Mouse (Mus musculus) induced T-regulatory cell, adult 2 months (primary cell): Measurements from ENCODE around the gene Serping1.
"Not testable (repeated sequence)": the region's sequence is repeated elsewhere in the genome, so short reads cannot be mapped to it uniquely, and the experiment has no call there.

ENCODE experiments used
- DNase-seq: peaks from one replicate; pipeline ENCODE4 v3.0.0-alpha.2; 2012; ENCODE audit warnings: low read depth

Serping1 gene

DNA sequence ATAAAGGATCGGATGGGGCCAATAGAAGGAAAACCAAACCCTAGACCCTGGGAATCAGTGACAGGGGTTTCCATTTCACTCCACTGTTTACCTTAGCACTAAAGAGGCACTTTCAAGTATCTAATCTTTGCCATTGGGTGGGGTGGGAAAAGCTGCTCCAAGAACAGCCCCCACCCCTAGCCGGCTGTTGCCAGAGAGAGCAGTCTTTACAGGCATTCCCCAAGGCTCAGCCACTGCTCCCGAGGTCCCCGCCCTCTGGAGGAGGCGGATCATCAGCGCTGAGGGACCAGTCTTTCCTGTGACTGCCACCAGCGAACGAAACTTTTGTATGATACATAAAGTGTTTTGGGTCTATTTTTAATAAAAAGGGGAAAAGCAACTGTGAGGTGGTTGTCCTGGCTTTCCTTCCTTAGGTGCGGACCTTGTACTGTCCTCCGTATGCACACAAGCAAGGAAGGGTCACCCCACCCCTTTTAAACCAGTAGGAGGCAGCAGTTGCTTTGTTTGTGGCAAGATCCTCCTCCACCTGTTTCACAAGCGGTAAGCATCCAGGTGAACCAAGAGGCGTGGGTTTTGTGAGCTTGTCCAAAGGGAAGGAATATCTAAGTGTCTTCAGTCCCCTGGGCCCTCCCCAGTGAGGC is 36.9 kb downstream of the Serping1 start:
- peak; percentile 50 for DNase-seq

DNA sequence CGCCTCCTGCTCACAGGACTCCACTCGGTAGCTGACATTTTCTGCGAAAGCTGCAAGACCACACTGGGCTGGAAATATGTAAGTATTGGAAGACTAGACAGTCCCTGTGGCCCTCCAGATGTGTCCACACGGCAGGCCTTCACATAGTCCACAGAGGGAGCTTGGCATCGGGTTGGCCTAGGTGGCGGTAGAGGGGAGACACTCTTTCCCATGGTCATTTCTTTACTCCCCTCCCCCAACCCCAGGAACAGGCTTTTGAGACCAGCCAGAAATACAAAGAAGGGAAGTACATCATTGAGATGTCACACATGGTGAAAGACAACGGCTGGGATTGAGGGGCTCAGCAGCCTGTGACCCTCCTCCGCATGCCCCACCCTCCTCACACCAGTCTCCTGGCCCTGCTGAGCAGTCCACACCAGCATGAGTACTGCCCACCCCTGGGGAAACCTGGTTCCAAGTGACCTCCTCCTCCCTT is 37.8 kb downstream of the Serping1 start:
- no peak for DNase-seq

DNA sequence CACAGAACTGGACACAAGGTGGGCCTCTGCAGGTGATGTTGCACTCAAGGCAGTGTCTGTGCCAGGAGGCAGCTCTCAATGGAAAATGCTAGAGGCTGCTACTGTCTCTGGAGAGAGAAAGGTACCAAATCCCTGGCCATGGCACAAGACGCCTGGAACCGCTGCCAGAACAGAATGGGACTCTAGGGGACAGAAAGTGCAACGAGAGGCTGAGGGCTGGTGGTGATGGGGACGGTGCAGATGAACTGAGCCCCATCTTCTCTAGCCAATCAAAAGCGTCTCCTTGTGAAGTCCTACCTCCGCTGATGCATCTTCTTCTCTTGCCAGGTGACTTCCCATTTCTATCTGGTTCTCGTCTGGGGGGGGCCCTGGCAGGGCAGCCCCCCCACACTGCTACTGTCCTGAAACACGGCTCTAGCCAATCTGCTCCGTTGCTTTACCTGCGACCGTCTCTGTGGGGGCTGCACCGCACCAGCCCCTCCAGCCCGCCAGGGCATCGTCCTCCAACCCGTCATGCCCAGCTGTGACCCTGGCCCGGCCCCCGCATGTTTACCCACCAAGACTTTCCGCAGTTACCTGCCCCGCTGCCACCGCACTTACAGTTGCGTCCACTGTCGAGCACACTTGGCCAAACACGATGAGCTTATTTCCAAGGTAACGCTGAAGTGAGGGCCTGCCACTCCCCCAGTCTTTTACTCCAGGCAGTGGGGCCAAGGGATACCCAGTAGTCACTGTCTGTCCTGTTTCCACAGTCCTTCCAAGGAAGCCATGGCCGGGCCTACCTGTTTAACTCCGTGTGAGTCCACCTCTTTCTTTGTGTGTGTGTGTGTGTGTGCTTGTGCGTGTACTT is 38.7 kb downstream of the Serping1 start:
- no peak for DNase-seq

DNA sequence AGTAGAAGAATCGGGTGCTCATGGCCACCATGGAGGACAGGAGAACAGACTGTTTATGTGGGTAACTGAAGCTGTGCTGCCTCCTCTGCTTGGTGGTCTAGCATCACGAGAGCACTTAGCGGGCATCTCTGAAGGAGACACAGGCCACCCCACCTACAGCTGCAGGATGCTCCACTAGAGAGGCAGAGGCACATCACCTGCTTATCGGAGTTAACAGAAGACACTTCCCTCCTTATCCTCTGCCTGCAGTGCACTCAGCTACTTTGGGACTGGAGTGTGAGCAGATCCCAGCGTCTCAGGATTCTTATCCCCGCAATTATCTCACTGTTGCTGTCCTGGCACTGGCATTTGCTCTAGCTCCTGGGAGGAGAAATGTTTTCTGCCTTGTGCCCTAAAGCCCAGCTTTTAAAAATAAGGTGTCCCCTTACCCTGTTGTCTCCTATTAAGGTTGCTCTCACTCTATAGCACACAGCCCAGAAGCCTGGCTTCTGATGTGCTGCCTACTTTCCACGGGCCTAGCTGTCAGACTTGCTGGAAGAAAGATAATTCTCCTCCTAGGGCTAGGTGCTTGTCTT is 39.8 kb downstream of the Serping1 start:
- no peak for DNase-seq

DNA sequence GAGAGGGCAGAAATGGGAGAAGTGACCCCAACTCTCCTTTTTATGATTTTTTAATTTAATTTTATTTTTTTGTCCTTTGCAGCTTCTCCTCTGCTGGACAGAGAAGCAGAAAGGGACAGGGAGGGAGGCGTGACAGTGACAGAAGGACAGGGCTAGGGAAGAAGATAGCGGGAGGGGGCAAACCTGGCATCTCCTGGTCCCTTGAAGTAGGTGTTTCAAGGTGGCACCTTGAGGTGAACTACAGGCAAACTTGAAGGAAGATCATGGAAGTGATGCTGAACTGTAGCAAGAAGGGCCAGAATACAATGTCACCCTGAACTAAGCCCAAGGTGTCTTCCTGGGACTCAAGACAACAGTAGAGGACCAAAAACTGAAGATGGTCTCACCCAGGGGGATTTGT is 40.3 kb downstream of the Serping1 start:
- DNase-seq: no peak

DNA sequence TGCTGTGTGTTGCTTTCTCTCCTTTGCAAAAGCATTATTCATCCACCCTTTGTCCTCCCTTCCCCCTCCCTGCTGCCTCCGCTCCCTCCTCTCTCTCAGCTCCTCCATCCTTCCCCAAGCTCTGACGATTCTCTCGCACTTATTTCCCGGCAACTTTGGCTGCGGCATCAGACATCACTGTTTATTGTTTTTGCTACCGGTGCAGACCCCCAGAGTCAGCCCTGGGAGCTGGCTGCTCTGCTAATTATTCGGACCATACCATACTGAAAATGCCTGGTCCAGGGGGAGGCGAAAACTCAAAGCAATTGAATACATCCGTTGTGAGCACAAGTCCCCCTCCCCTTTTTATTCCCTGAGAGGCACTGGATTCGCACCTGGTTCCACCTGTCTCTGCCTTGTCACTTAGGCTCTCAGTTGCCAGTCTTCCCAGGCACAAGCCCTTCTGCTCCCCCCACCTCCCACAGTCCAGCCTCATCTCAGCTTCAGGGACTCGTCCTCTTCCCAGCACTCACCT is 40.8 kb downstream of the Serping1 start:
- DNase-seq: no peak

DNA sequence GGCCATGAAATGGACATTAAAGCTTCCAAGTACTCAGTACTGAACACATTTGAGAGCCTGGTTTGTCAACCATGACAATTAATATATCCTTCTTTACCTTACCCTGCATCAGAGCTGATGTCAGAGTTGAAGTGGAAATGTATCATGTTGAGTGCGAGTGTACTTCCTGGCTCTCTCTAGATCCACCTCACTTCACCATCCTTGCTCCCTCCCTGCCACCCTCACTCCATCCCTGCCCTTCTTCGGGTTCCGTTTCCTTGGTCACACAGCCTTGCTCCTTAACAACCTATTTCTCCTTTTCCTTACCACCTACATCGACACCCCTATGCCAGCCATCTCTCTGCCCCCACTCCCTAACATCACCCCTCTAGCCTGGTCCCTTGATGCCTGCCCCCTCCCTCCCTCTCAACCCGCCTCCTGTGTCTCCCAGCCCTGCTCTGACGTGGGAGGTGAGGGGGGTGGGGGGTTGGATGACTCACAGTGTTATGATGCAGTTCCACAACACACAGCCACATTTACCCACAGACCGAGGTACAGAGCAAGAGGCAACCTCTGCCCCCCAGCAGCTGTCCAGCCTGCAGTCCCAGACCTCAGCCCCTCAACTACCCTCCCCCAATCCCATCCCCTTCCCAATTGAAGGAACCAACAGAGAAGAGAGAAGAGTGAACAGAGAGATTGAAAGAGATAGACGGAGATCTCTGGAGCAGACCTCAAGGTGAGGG is 41.5 kb downstream of the Serping1 start, which contains the start of gene Ypel4:
Ypel4 (plus strand) TSS at position 480 of the 722 bp plus-strand sequence.
- DNase-seq: peak; percentile 77

DNA sequence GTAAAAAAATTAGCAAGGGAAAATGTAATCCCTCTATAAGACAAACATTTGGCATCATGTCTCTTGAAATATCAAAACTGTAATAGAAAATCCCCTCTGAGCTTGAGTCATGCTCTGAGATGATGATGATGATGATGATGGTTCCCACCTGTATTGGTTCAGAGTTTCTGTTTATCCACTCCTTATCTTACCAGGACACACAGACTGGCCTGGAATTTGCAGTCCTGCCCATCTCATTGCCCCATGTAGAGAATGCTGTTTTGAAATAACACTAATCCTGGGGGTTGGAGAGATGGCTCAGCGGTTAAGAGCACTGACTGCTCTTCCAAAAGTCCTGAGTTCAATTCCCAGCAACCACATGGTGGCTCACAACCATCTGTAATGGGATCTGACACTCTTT is 42.9 kb downstream of the Serping1 start:
- no peak for DNase-seq

DNA sequence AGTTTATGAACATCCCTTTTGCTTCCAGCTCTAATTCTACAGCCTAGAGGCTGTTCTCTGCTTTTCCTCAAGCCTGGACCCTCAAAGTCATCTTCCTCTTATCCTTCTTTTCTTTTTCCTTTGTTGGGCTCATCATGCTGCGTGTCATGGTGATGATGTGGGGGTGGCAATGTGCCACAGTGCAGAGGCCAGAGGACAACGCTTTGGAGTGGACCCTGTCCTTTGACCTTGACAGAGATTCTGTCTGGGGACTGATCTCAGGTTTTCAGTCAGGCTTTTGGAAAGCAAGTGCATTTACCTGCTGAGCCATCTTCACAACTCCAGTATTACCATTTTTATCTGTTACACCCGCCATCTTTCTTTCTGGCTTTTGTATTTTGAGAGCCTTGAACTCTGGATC is 44.0 kb downstream of the Serping1 start:
- DNase-seq: no peak

DNA sequence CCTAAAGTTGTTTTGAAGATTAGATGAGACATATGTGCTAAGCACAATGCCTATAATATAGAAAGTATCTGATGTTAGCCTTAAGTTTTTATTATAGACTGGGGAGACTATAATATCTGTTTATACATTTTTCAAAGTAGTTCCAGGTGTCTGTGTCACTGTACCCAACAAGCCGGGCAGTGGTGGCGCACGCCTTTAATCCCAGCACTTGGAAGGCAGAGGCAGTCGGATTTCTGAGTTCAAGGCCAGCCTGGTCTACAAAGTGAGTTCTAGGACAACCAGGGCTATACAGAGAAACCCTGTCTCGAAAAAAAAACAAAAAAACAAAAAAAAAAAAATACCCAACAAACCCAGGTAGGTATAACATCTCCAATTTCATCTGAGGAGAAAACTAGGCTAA is 47.1 kb downstream of the Serping1 start:
- DNase-seq: not testable (repeated sequence)

DNA sequence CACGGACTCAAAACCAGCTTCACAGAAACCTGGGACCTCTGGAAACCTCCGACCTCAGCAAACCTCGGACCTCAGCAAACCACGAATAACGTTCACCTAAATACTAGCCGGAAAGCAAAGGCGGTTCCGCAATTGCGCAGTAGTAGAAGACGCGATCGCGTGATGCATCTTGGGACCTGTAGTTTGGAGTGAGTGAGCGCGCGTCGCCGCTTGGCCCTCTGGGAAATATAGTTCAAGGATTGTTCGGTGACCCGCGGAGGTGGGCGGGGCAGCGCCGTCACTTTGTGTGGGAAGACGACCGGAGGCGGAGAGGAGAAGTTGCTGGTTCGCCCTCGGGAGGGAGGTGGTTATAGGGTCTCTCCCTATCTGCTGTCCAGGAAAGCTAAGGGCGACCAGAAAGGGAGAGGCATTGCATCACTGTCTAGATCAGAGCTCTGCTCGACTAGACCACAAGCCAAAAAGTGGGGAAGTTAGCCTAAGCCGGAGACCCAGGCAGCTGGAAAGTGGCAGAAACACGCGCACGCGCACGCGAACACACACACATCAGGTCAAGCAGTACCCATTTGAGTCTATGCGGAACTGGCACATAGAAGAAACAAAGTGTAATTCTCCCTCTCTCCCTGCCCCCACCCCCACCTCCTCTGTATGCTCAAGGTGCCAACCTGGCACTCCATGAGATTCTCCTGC is 47.9 kb downstream of the Serping1 start, which contains the start of gene Clp1:
Clp1 (minus strand) TSS at position 179 of the 687 bp plus-strand sequence.
- peak; percentile 98 for DNase-seq

DNA sequence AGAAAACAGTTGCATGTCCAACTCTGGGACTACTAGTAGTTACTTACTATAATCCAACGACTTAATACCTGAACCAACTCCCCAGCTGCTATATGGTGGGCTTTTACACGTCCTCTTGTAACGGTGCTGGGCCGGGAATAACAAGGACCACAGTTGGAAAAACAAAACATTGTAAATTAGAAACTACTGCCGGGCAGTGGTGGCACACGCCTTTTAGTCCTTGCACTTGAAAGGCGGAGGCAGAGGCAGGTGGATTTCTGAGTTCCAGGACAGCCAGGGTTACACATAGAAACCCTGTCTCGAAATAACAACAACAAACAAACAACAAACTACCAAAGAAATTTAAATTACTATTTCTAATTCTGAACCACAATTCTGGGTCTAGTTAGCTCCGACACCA is 48.5 kb downstream of the Serping1 start:
- DNase-seq: peak; percentile 25

DNA sequence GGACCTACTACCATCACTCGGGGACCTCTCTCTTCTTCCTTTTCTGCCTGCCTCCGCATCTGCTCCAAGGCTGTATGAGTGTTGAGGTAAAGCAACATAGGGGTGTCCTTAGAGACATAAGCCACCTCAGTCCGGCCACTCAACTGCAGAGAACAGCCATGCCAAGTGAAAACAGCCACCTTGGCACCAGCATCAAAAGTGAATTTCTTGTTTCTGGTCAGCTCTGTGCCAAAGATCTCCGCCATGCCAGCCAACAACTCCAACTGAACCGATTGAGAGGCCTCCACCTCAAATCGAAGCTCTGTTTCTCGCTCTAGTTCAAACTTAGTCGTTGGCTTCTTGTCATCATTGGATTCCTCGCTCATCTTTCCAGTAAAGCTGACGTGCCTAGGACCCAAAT is 49.5 kb downstream of the Serping1 start:
- no peak for DNase-seq

DNA sequence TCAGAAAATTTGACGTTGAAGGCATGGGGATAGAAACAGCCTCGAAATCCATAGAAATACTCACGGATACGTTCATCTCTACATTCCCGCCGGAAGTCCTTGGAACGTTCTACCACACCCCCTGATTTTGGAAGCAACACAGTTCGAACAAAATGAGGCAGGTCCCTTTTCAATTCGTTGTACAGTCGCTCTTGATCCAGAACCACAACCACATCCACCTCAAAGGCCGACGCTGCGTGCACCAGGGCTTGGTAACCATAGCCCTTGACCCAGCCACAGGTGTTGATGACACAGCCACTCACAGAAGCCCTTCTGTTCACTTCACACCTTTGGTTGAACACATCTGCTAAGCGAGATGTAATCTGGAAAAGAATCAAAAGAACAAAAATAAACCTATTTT is 51.4 kb downstream of the Serping1 start:
- DNase-seq: no peak

DNA sequence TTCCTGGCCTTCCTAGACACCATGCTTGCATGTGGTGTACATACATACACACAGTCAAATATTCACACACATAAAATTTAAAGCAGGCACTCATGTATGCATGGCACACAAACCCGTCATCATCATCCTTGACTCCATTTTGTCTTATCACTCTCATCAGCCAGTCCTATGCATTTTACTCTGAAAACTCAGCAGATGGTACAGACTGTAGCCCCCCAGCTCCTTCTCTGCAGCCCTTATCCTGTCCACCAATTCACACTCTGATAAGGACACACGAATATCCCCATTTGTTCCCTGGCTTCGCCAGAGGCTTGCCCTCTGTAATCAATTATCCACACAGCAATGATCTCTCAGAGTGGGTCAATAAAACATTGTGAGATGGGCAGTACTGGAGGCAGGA is 54.1 kb downstream of the Serping1 start:
- DNase-seq: no peak

DNA sequence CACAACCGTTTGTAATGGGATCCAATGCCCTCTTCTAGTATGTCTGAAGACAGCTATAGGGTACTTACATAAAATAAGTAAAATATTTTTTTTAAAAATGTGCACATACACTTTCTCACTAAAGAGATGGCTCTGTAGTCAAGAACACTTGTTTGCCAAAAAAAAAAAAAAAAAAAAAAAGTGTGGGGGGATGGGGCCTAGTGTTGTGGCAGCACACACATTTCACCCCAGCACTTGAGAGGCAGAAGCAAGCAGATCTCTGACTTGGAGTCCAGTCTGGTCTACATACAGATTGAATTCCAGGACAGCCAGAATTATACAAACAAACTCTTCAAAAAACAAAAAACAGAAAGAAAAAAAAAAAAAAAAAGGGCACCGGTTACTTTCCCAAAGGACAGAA is 54.5 kb downstream of the Serping1 start:
- no peak for DNase-seq

DNA sequence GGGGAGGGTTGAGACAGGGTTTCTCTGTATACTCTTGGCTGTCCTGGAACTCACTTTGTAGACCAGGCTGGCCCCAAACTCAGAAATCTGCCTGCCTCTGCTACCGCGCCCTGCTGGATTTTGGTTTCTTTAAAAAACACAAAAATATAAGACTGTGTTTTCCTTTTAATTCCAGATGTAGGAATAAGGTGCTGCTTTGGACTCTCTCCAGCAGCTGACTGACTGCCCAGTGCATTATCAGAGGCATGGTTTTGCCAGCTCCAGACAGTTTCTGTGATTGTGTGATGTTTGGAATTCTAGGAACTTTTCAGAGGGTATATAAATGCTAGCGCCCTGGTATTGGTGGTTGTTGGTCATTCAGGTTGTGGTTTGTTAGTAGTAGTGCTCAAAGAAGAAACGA is 57.9 kb downstream of the Serping1 start:
- DNase-seq: no peak

DNA sequence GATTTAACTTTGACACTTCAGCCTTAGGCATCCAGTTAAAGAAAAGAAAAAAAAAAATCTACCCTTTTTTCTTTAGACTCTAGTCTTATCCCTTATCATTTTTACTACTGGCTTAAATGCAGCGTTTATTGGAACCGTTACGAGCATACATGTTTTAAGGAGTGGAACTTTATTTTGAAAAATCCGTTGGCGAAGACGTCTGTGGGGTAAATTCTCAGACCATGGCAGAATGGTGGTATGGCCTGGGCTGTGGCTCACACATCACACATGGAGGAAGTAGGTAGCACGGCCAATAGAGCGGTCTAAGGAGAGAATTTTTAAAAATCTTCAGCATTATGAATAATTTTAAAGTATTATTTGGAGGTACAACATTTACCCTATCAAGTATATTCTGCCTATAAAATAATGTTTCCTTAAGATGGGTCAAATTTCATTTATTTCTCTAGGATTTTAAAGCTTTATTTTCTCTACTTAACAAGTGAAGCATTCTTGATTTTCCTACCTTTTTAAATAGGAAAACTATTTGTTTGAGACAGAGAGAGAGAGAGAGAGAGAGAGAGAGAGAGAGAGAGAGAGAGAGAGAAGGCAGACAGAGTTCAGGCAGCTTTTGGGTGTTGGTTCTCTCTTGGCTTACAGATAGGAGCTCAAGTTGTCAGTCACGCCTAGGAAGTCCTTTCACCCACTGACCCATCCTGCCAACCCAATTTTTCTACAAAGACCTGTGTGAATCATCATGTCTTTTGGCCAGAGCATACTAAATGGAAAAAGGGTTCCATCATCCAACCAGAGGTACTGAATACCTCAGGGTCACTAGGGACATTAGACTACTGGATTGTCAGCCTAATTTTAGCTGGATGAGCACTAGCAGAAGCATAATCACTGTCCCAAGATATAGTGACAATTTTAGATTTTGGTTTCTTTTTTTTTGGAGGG is 58.6 kb downstream of the Serping1 start:
- DNase-seq: peak; percentile 23

DNA sequence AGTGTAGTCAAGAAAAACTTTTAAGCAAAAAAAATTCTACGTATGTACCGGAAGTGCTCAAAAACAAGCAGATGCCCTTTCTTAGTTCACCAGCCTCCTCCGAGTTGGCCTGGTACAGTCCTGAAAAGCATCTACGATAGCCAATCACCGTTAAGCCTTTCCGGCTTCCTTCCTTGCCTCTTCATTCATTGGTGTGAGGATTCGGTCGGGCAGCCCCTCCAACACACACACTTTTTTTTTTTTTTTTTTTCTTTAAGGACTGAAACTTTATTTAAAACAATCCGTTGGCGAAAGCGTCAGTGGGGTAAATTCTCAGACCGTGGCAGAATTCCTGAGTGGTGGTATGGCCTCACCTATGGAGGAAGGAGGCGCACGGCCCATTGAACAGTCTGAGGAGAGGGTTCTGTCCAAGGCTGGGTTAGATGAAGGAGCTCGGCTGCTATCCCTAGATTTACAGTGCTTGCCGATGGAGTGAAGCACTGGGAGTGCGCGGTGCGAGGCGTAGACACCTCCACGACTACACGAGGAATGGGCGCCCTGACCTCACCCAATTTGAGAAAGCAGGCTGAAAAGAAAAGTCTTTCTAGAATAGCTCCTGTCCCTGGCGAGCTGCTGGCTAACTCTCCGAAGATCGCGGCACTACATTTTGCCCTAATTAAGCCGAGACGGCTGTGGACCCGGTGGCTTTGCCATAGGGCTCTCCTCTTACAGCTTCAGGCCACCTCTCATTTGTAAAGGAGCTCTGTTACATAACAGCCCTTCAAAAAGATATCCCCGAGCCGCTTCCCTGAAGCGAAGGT is 59.5 kb downstream of the Serping1 start:
- DNase-seq: no peak
